ENCODE assay signal across 21 mouse cellular contexts in genomic region chr11:64025843-64026242, GRCm38 (mm10).
"Had no signal": no experiment of that assay in that cellular context is flagged by ENCODE, and none has a peak within 500 bp of the region (broad histone marks: within the 10 kb centered on the region; RNA-seq: fewer than 3 reads in every experiment).

No protein-coding gene starts in this region.

- DNase-seq: kidney, adult 18-20 months; kidney, postnatal 10 days; layer of hippocampus, postnatal 36 days; left cerebral cortex, postnatal 4 days; liver, postnatal 0 days; lung, postnatal 10 days; lung, postnatal 4 days; right cerebral cortex, adult 18-20 months; right cerebral cortex, postnatal 14 days; right cerebral cortex, postnatal 4 days; thymus, postnatal 25 days had no signal

- H3K4me2 ChIP-seq: limb, embryonic 13.5 days; liver, embryonic 11.5 days; lung, embryonic 15.5 days; midbrain, embryonic 12.5 days; neural tube, embryonic 13.5 days had no signal

- H3K36me3 ChIP-seq: limb, embryonic 13.5 days; lung, embryonic 15.5 days; midbrain, embryonic 12.5 days; neural tube, embryonic 13.5 days had no signal

- H3K27ac ChIP-seq: left cerebral cortex, adult 2 months; limb, embryonic 13.5 days; liver, embryonic 14.5 days; lung, embryonic 15.5 days; midbrain, embryonic 12.5 days; neural tube, embryonic 13.5 days had no signal

- H3K27me3 ChIP-seq: neural tube, embryonic 13.5 days had no signal

- H3K9me3 ChIP-seq: limb, embryonic 13.5 days; lung, embryonic 15.5 days; midbrain, embryonic 12.5 days; neural tube, embryonic 13.5 days had no signal

- H3K9ac ChIP-seq: limb, embryonic 13.5 days; liver, embryonic 14.5 days; liver, postnatal 0 days; lung, embryonic 15.5 days; midbrain, embryonic 12.5 days; neural tube, embryonic 13.5 days had no signal

- H3K4me3 ChIP-seq: left cerebral cortex, adult 2 months; limb, embryonic 13.5 days; lung, embryonic 15.5 days; midbrain, embryonic 12.5 days; myocyte; neural tube, embryonic 13.5 days had no signal

- ATAC-seq: intestine, embryonic 16.5 days; liver, postnatal 0 days; midbrain, embryonic 16.5 days had no signal
